Mouse (Mus musculus) heart, postnatal 0 days (tissue): ENCODE data around the gene Gmeb2.

ENCODE experiments used
- CTCF ChIP-seq: IDR thresholded peaks from 2 replicates; pipeline ENCODE4 v1.5.1; 2016; ENCODE audit warnings: antibody characterized with exemption, control low read depth, low read depth
- EP300 ChIP-seq: IDR thresholded peaks from 2 replicates; pipeline ENCODE4 v1.6.1; 2016; ENCODE audit warnings: antibody characterized with exemption, low read depth

DNA sequence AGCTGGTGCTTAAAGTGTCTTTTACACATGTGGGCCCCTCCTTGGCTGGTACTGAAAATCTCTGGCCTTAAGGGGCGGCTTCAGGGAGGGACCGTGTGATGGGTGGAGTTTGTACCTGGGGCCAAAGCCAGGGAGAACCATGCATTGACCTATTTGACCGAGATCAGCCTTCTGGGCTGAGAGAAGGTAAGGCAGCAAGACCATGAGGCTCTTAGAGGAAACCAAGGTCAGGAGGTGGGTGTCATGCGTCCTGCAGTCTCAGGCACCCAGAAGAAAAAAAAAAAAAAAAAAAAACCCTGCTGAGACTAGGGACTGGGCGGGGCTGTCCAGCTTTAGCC is 25.1 kb upstream of the Gmeb2 start:
- TF ChIP-seq CTCF, result no peak
- TF ChIP-seq EP300, result no peak
